Mouse (Mus musculus) adipose tissue, adult 10 weeks (tissue): ENCODE data around the gene Vac14. TPM values are rescaled to one million over a fixed set of nuclear protein-coding genes. Genes with fewer than 3 reads are reported as not detected.

Source experiments
- polyA plus RNA-seq: library from polyadenylated mRNA; stranded (reverse); fragments of 350-450 nt; fragmentation: Illumina TruSeq; extraction: RNeasy Lipid Tissue Mini Kit (QIAGEN cat#74804); gene quantifications from one replicate; pipeline ENCODE4 v1.2.3, GENCODE M21; 2014; ENCODE audit warnings: low read depth, low replicate concordance

Gene Vac14
- polyA plus RNA-seq, result 24.3 TPM

GRCm38 (mm10) chr8:110618391-110619207 is at the start of gene Vac14:
Vac14 (plus strand) TSS chr8:110618585.

GRCm38 (mm10) chr8:110720685-110721598 is 102.6 kb downstream of the Vac14 start, which contains the start of gene Mtss1l:
Mtss1l (plus strand) TSS chr8:110721476.

Other genes starting within 250 kb of the Vac14 start
- 23.5 TPM for gene Mtss1l, start 102.9 kb downstream of the Vac14 start, polyA plus RNA-seq
- gene Il34, start 187.3 kb downstream of the Vac14 start, polyA plus RNA-seq, result 39.2 TPM
- gene Cog4, start 228.0 kb downstream of the Vac14 start, polyA plus RNA-seq, result 62.1 TPM
- gene Sf3b3, start 228.2 kb downstream of the Vac14 start, polyA plus RNA-seq, result 38.6 TPM